Mouse (Mus musculus) brain, embryonic 14.5 days (tissue): ENCODE results near the gene Lamc1. TPM values are rescaled to one million over a fixed set of nuclear protein-coding genes. Genes with fewer than 3 reads are reported as not detected.
"Not testable (repeated sequence)": the region's sequence is repeated elsewhere in the genome, so short reads cannot be mapped to it uniquely, and the experiment has no call there.

ENCODE experiments used
- DNase-seq: peaks from one replicate; pipeline ENCODE4 v3.0.0-alpha.2; 2011; ENCODE audit warnings: low read depth
- CTCF ChIP-seq: fragments of 200-500 bp; IDR thresholded peaks from 2 replicates; pipeline ENCODE4 v1.5.1; 2012; ENCODE audit warnings: inconsistent platforms, mild to moderate bottlenecking, moderate library complexity, borderline replicate concordance; ENCODE audit not compliant: insufficient read depth, insufficient read length; ENCODE audit errors: extremely low read depth
- POLR2A ChIP-seq: fragments of 200-500 bp; IDR thresholded peaks from 2 replicates; pipeline ENCODE4 v1.6.1; 2012; ENCODE audit warnings: mild to moderate bottlenecking, inconsistent platforms, borderline replicate concordance; ENCODE audit not compliant: poor library complexity, insufficient read depth, insufficient read length, severe bottlenecking; ENCODE audit errors: extremely low read depth
- polyA plus RNA-seq: library from polyadenylated mRNA; depleted of rRNA; stranded (reverse); fragments of >200 nt; gene quantifications from 2 replicates; pipeline ENCODE4 v1.2.3, GENCODE M21; 2012

The Lamc1 gene
- polyA plus RNA-seq, 1 experiment, result 57.6 TPM

DNA sequence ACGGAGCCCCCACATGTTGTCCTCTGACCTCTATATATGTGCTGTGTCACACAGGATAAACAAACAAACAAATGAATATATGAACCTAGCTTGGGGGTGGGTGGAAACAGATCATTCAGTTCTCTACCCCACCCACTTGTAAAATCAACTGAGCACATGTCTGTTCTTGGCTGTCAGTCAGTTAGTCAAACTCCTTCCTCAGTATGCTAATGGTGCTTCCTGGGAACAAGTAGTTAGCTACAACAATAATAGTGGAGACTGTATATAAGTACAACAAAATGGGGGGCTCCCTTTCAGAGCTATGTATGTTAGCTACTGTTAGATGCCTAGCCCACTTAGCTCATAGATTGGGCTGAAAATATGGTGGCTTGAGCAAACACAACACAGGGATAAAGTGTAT lies 24.6 kb upstream of the Lamc1 start:
- DNase-seq, result no peak
- TF ChIP-seq POLR2A, result no peak
- no peak for TF ChIP-seq CTCF

GRCm38 (mm10) chr1:153354466-153354865 lies 21.9 kb upstream of the Lamc1 start:
- TF ChIP-seq CTCF (no peak), POLR2A (no peak)
- DNase-seq, result no peak

- no peak for DNase-seq
- TF ChIP-seq CTCF (no peak), POLR2A (no peak)
These were observed 21.3 kb upstream of the Lamc1 start for GRCm38 (mm10) chr1:153353736-153354430.

- DNase-seq, result no peak
- TF ChIP-seq POLR2A (no peak), CTCF (no peak)
These were observed 18.4 kb upstream of the Lamc1 start for GRCm38 (mm10) chr1:153351034-153351433.

DNA sequence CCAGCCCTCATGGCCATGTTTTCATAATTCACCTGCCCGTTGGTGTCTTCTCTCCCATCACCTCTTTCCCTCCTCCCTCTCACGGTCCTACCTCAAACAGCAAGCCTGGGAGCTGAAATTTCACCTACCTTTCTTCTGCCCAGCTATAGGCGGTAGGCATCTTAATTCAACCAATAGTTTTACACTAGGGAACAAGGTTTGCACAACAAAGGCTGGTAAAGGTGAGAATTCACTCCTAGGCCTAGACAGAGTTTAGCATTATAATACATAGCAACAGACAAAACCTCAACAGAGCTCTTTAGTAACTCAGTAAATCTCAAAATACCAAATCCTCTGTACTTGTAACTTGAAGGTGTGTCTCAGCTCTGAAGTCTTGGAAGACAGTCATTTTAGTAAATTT lies 15.1 kb upstream of the Lamc1 start:
- TF ChIP-seq POLR2A (no peak), CTCF (no peak)
- no peak for DNase-seq

DNA sequence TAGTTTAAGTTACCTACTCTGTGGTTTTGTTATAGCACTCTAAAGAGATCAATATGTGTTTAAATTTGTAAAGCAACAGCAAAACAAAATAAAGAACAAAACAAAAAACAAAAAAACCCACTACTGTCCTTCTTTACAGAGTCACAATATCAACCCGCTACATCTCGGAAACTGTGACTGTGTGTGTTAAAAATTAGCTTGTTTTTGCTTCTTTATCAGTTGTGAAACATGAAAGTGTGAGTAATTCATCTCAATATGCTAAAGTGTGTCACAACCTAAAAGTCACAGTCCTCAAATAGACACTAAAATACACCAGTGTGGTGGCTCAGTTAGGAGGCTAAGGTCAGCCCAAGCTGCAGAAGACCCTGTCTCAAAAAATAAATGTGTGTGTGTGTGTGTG lies 14.5 kb upstream of the Lamc1 start:
- TF ChIP-seq POLR2A, result no peak
- TF ChIP-seq CTCF, result no peak
- no peak for DNase-seq

DNA sequence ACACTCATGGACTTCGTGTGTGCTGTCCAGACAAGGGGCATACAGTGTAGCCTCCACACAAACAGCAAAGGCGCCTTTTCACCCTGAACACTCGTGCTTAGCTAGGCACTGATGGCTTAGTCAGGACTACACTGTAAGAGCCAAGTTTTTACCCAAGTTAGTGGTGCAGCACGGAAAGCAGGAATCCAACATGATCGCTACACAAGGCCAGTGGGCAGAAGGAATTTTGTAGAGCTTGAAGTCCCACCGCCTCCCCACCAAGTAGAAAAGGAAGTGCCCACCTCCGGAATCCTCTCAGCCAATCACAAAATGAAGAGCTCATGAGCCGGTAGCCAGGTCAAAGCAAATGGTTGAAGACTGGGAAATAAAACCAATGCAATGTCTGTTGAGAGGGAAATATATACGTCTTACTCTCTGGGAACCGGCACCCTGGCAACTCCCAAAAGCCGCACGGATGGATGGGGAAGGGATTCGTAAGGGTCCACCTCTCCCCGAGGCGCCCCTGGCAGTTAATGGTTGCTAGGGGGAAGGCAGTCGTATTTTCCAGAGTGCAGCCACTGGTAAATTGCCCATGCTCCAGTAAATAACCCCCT lies 13.2 kb upstream of the Lamc1 start:
- TF ChIP-seq POLR2A, result no peak
- 0 out of 2 replicates have a peak, but pooled peaks have one; percentile 4 for TF ChIP-seq CTCF
- peak; percentile 42 for DNase-seq

GRCm38 (mm10) chr1:153345002-153345401 lies 12.4 kb upstream of the Lamc1 start:
- TF ChIP-seq POLR2A (no peak), CTCF (no peak)
- DNase-seq, result no peak

GRCm38 (mm10) chr1:153335451-153335850 lies 2.9 kb upstream of the Lamc1 start:
- not testable (repeated sequence) for DNase-seq

GRCm38 (mm10) chr1:153333296-153334121 lies 923 bp upstream of the Lamc1 start:
- DNase-seq, result peak; percentile 49
- TF ChIP-seq POLR2A (no peak), CTCF (no peak)

DNA sequence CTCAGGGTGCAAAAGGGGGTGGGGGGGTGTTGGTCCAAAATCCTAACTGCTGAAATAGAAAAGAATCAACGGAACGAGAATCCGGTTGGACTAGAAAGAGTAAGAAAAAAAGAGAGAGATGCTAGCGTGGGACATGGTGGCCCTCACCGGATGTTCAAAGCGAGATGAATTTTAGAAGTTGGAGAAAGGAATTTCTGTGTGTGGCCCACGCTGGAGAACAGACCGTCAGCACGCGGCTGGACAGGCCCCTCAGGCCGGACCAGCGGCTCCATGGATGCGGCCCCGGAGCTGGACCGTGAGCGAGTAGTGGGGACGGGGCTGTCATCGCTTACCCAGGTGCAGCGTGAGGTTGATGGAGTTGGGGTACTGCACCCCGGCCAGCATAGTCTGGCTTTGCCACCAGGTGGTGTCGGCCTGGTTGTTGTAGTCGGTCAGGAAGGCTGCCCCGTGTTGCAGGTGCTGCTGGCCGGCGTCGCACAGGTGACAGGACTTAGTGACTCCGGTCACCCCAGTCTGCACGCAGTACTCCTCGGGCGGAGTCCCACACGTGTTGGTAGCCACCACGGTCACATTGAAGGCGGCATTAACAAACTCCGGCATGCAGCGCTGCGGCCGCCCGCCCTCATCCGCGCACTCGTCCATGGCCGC lies 666 bp downstream of the Lamc1 start:
- TF ChIP-seq POLR2A, result no peak
- TF ChIP-seq CTCF, result peak; percentile 39; the same call in 1 of the 2 replicates
- peak; percentile 68 for DNase-seq
